Mouse (Mus musculus): ENCODE data around the gene Nol9. TPM values are rescaled to one million over a fixed set of nuclear protein-coding genes. Genes with fewer than 3 reads are reported as not detected.

Gene Nol9
- 40.5 and 48.6 TPM in 2 replicates for polyA plus RNA-seq (2012; rRNA removed)

DNA sequence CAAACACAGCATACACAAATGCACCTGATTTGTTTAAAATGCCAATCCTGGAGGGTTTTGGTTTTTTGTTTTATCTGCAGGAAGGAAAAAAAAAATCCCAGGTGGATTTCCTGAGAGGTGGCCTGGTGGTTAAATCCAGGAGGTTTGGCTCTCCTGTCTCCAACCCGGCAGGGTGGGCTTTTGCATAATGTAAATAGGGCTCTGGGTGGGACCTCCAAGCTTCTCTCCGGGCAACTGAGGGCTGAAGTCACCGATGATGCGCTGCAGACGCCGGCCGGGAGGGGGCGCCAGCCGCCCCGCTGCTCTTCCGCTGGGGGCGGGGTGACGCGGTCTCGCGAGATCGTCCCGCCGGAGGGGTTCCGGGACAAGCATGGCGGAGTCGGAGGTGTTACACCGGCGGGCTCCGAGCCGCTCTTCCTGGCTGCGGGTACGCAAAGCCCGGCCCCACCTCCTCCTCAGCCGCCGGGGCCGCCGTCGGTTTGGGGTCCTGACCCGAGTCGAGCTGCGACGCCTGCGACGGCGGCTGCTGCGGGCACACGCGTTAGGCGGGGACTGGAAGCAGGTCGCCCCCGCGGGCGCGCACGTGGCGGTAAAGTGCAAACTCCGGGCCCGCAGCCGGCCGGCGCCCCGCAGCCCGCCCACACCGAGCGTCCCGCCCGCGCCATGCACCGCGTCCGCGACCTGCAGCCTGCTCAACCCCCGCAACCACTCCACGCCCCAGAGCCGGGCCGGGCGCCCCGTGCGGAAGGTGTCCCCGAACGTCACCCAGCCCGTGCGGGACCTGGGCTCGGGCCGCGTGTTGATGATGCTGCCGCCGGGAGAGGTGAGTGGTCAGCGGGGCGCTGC lies at the start of gene Nol9:
Gene Nol9 (plus strand): TSS at position 337 of the 846 bp plus-strand sequence.
- DNase-seq, result peak; percentile 95
- Histone ChIP-seq H3K4me1 (replicated peaks; ENCODE audit: control insufficient read depth, insufficient read depth, low read length) (peaks cover 18% of the 10 kb centered on the region), H3K36me3 (ENCODE audit: control insufficient read depth, insufficient read depth, low read length) (0 out of 2 replicates have a peak, but pooled peaks cover 7% of the 10 kb centered on the region), H3K27me3 (ENCODE audit: control insufficient read depth, insufficient read depth, low read length) (no peaks in the 10 kb centered on the region), H3K27ac (ENCODE audit: control insufficient read depth, insufficient read depth, low read length) (no peak within 1 kb of the TSS), H3K4me3 (ENCODE audit: control insufficient read depth, insufficient read depth, low read length) (peak within 1 kb of the TSS; percentile 59)
- WGBS, result 1% methylated on average over 86 of the region's 86 CpGs
- TF ChIP-seq POLR2A (IDR thresholded peaks at IDR 0.05; ENCODE audit: control insufficient read depth, extremely low read depth, insufficient read depth, low read length, poor library complexity), result peak; percentile 66
- peak; percentile 98 for TF ChIP-seq CTCF (IDR thresholded peaks at IDR 0.05; ENCODE audit: borderline replicate concordance, control insufficient read depth, extremely low read depth, insufficient read depth, low read length, poor library complexity)

DNA sequence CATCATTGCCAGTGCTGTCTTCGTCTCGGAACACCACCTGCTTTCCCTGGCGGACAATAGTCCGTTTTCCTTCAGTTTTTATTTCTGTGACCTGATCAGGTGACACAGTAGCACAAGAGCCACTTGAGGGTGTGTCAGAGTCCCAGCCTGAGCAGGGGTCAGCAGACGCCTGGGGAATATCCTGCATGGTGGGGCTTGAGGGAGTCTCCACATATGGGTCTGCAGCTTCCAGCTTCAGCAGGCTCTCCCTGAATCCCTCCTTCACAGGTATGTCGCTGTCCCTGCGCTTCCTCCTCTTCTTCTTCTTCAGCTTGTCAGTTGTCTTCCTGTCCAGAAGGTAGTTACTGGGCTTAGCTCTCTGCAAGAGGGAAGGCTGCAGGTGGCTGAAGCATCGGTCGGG lies 47.0 kb upstream of the Nol9 start:
- Histone ChIP-seq H3K4me3 (ENCODE audit: control insufficient read depth, insufficient read depth, low read length) (no peak overlapping the region), H3K27me3 (ENCODE audit: control insufficient read depth, insufficient read depth, low read length) (peaks cover 7% of the 10 kb centered on the region; the same call in 1 of the 2 replicates), H3K36me3 (ENCODE audit: control insufficient read depth, insufficient read depth, low read length) (peaks cover 9% of the 10 kb centered on the region; the same call in 1 of the 2 replicates), H3K27ac (ENCODE audit: control insufficient read depth, insufficient read depth, low read length) (no peak overlapping the region), H3K4me1 (replicated peaks; ENCODE audit: control insufficient read depth, insufficient read depth, low read length) (peaks cover 23% of the 10 kb centered on the region)
- DNase-seq, result no peak
- TF ChIP-seq CTCF (IDR thresholded peaks at IDR 0.05; ENCODE audit: borderline replicate concordance, control insufficient read depth, extremely low read depth, insufficient read depth, low read length, poor library complexity) (no peak), POLR2A (IDR thresholded peaks at IDR 0.05; ENCODE audit: control insufficient read depth, extremely low read depth, insufficient read depth, low read length, poor library complexity) (no peak)
- WGBS, result 97% methylated on average over 9 of the region's 9 CpGs

GRCm38 (mm10) chr4:151993035-151993434 lies 46.1 kb upstream of the Nol9 start:
- TF ChIP-seq POLR2A (IDR thresholded peaks at IDR 0.05; ENCODE audit: control insufficient read depth, extremely low read depth, insufficient read depth, low read length, poor library complexity) (no peak), CTCF (IDR thresholded peaks at IDR 0.05; ENCODE audit: borderline replicate concordance, control insufficient read depth, extremely low read depth, insufficient read depth, low read length, poor library complexity) (no peak)
- DNase-seq, result no peak
- Histone ChIP-seq H3K4me3 (ENCODE audit: control insufficient read depth, insufficient read depth, low read length) (no peak overlapping the region), H3K27me3 (ENCODE audit: control insufficient read depth, insufficient read depth, low read length) (peaks cover 7% of the 10 kb centered on the region; the same call in 1 of the 2 replicates), H3K4me1 (replicated peaks; ENCODE audit: control insufficient read depth, insufficient read depth, low read length) (peaks cover 17% of the 10 kb centered on the region), H3K36me3 (ENCODE audit: control insufficient read depth, insufficient read depth, low read length) (peaks cover 9% of the 10 kb centered on the region; the same call in 1 of the 2 replicates), H3K27ac (ENCODE audit: control insufficient read depth, insufficient read depth, low read length) (no peak overlapping the region)
- 94% methylated on average over 6 of the region's 6 CpGs for WGBS

GRCm38 (mm10) chr4:151994228-151995171 lies 44.6 kb upstream of the Nol9 start:
- Histone ChIP-seq H3K4me1 (replicated peaks; ENCODE audit: control insufficient read depth, insufficient read depth, low read length) (peaks cover 9% of the 10 kb centered on the region), H3K36me3 (ENCODE audit: control insufficient read depth, insufficient read depth, low read length) (peaks cover 9% of the 10 kb centered on the region; the same call in 1 of the 2 replicates), H3K27me3 (ENCODE audit: control insufficient read depth, insufficient read depth, low read length) (peaks cover 7% of the 10 kb centered on the region; the same call in 1 of the 2 replicates), H3K4me3 (ENCODE audit: control insufficient read depth, insufficient read depth, low read length) (peak overlapping the region; percentile 97), H3K27ac (ENCODE audit: control insufficient read depth, insufficient read depth, low read length) (no peak overlapping the region)
- WGBS, result 10% methylated on average over 61 of the region's 61 CpGs
- DNase-seq, result no peak
- 0 out of 2 replicates have a peak, but pooled peaks have one; percentile 28 for TF ChIP-seq CTCF (IDR thresholded peaks at IDR 0.05; ENCODE audit: borderline replicate concordance, control insufficient read depth, extremely low read depth, insufficient read depth, low read length, poor library complexity)
- TF ChIP-seq POLR2A (IDR thresholded peaks at IDR 0.05; ENCODE audit: control insufficient read depth, extremely low read depth, insufficient read depth, low read length, poor library complexity), result no peak

- peaks cover 9% of the 10 kb centered on the region for H3K4me1 ChIP-seq (replicated peaks; ENCODE audit: control insufficient read depth, insufficient read depth, low read length)
- H3K27ac ChIP-seq (ENCODE audit: control insufficient read depth, insufficient read depth, low read length), result no peak overlapping the region
- peak overlapping the region; percentile 97 for H3K4me3 ChIP-seq (ENCODE audit: control insufficient read depth, insufficient read depth, low read length)
- peaks cover 7% of the 10 kb centered on the region; the same call in 1 of the 2 replicates for H3K27me3 ChIP-seq (ENCODE audit: control insufficient read depth, insufficient read depth, low read length)
- peaks cover 9% of the 10 kb centered on the region; the same call in 1 of the 2 replicates for H3K36me3 ChIP-seq (ENCODE audit: control insufficient read depth, insufficient read depth, low read length)
- TF ChIP-seq CTCF (IDR thresholded peaks at IDR 0.05; ENCODE audit: borderline replicate concordance, control insufficient read depth, extremely low read depth, insufficient read depth, low read length, poor library complexity), result peak; percentile 8; the same call in 1 of the 2 replicates
- no peak for TF ChIP-seq POLR2A (IDR thresholded peaks at IDR 0.05; ENCODE audit: control insufficient read depth, extremely low read depth, insufficient read depth, low read length, poor library complexity)
- DNase-seq, result peak; percentile 58
- WGBS, result 1% methylated on average over 88 of the region's 111 CpGs
These were observed 43.5 kb upstream of the Nol9 start for GRCm38 (mm10) chr4:151995371-151996172.
